Mouse (Mus musculus) ES-E14 (cell line): ENCODE data around the gene Ntan1.

Experiments used
- CHD2 ChIP-seq: IDR thresholded peaks from 2 replicates; pipeline ENCODE4 v1.6.1; 2014; ENCODE audit warnings: mild to moderate bottlenecking, low read depth, low read length, inconsistent platforms
- HCFC1 ChIP-seq: IDR thresholded peaks from 2 replicates; pipeline ENCODE4 v1.6.1; 2012; ENCODE audit warnings: low read length, inconsistent platforms, borderline replicate concordance; ENCODE audit not compliant: insufficient read depth
- MAFK ChIP-seq: IDR thresholded peaks from 2 replicates; pipeline ENCODE4 v1.6.1; 2014; ENCODE audit warnings: mild to moderate bottlenecking, low read depth, low read length, inconsistent platforms; ENCODE audit not compliant: insufficient read depth
- ZC3H11A ChIP-seq: IDR thresholded peaks from 2 replicates; pipeline ENCODE4 v1.6.1; 2012; ENCODE audit warnings: low read depth, mild to moderate bottlenecking, inconsistent platforms, low read length, borderline replicate concordance
- ZNF384 ChIP-seq: IDR thresholded peaks from 2 replicates; pipeline ENCODE4 v1.6.1; 2012; ENCODE audit warnings: low read depth, low read length, inconsistent platforms

DNA sequence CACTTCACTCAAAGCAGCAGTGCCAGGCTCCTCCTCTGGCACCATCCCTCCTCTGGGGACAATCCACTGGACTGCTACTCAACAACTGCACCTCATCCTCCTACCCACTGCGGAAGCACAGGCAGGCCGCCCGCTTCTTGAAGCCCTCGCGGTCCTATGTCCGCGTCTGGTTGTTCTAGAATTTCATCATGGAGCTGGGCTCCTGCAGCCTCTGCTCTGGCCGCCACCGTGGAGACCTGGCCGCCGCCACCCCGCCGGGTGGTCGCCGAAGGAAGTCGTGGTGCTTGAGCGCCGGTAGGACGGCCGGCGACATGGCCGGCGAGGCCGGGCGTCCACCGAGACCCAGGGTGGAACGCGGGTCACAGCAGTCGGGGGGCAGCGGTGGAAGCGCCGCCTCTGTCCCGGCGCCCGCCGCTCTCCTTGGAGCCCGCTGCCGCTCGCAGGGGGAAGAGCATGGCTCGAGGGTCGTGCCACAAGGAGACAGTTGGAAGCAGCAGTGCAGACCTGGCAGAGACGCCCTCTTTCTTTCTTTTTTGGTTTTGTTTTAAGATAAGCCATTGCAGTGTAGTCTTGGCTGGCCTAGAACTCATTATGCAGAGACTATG is 49.4 kb downstream of the Ntan1 start:
- TF ChIP-seq ZC3H11A (no peak), CHD2 (no peak), ZNF384 (0 out of 2 replicates have a peak, but pooled peaks have one; percentile 32), HCFC1 (no peak), MAFK (no peak)
